Mouse (Mus musculus): ENCODE results near the gene Ppp2r2d.

DNA sequence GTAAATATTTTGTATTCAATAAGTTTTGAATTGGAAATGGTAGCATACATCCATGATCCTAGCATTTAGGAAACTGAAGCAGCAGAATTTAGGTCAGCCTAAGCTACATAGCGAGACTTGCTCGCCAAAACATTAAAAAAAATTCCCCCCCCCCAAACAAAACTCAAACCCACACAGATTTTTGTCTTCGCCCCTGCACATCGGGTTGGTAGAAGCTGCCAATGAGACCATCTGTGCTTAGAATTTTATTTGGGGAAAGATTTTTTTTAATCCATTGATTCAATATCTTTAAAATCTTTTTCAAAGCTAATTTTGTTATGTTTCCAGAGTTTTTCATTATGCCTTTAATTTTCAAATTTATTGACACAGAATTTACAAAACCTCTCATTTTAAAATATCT, 82.6 kb downstream of the Ppp2r2d start:
- TF ChIP-seq CTCF (IDR thresholded peaks at IDR 0.05; ENCODE audit: low read depth, low read length) (no peak), POLR2A (IDR thresholded peaks at IDR 0.05; ENCODE audit: borderline replicate concordance, low read depth, low read length) (no peak)
